Comparison of ENCODE assay signal across 8 mouse cellular contexts in genomic region chr5:32857781-32858220, GRCm38 (mm10). TPM values are rescaled to one million over a fixed set of nuclear protein-coding genes. Genes with fewer than 3 reads are reported as not detected.
A peak's percentile ranks its signal among the peaks of the same experiment; 100 is the strongest.
DNase-seq lines count a peak whose midpoint lies in the region; ATAC-seq and TF ChIP-seq lines count a peak whose summit lies in the region.

No protein-coding gene starts in this region.

- TF ChIP-seq CTCF in kidney, postnatal 0 days (IDR thresholded peaks at IDR 0.05; ENCODE audit: low read depth): 0 out of 2 replicates have a peak, but pooled peaks have one; percentile 12

- H3K27me3 ChIP-seq in embryonic facial prominence, embryonic 13.5 days: no peaks in the 10 kb centered on the region
- H3K27me3 ChIP-seq in heart, embryonic 12.5 days (replicated peaks): no peaks in the 10 kb centered on the region
- no peaks in the 10 kb centered on the region for H3K27me3 ChIP-seq in kidney, postnatal 0 days (ENCODE audit: insufficient read depth, low read length)
- H3K27me3 ChIP-seq in myocyte (ENCODE audit: control insufficient read depth, insufficient read depth, insufficient read length): no peaks in the 10 kb centered on the region

- peak overlapping the region; percentile 64 for H3K9ac ChIP-seq in embryonic facial prominence, embryonic 13.5 days
- H3K9ac ChIP-seq in heart, embryonic 12.5 days: peak overlapping the region; percentile 70
- H3K9ac ChIP-seq in kidney, postnatal 0 days (ENCODE audit: low read depth, low read length): 0 out of 2 replicates have a peak overlapping the region, but pooled peaks have one; percentile 31

- peak overlapping the region; percentile 48 for H3K4me3 ChIP-seq in embryonic facial prominence, embryonic 13.5 days
- peak overlapping the region; percentile 54 for H3K4me3 ChIP-seq in heart, embryonic 12.5 days
- H3K4me3 ChIP-seq in kidney, postnatal 0 days (replicated peaks; ENCODE audit: low read depth, low read length): peak overlapping the region; percentile 41
- peak overlapping the region; percentile 18 for H3K4me3 ChIP-seq in myocyte

- no peak for TF ChIP-seq POLR2A in myocyte (IDR thresholded peaks at IDR 0.05; ENCODE audit: insufficient read length, low read depth)

- DNase-seq in A20 (ENCODE audit: low read depth, low spot score) (peak; percentile 80), liver (peak; percentile 53)
- peak; percentile 43 for DNase-seq in adrenal gland, postnatal 25 days
- DNase-seq in kidney, postnatal 0 days (ENCODE audit: low spot score): peak; percentile 86
- DNase-seq in thymus, postnatal 0 days (ENCODE audit: low spot score): peak; percentile 27

- peaks cover 11% of the 10 kb centered on the region for H3K79me2 ChIP-seq in myocyte (ENCODE audit: control insufficient read depth, insufficient read depth)

- peak overlapping the region; percentile 84 for H3K27ac ChIP-seq in embryonic facial prominence, embryonic 13.5 days
- 0 out of 2 replicates have a peak overlapping the region, but pooled peaks have one; percentile 28 for H3K27ac ChIP-seq in heart, embryonic 12.5 days (ENCODE audit: poor library complexity, severe bottlenecking)
- H3K27ac ChIP-seq in kidney, postnatal 0 days: no peak overlapping the region

- H3K4me1 ChIP-seq in embryonic facial prominence, embryonic 13.5 days: peaks cover 8% of the 10 kb centered on the region
- 0 out of 2 replicates have a peak, but pooled peaks cover 6% of the 10 kb centered on the region for H3K4me1 ChIP-seq in heart, embryonic 12.5 days (replicated peaks)
- H3K4me1 ChIP-seq in kidney, postnatal 0 days (replicated peaks; ENCODE audit: insufficient read depth, low read length): no peaks in the 10 kb centered on the region

- 3% methylated on average over 6 of the region's 6 CpGs for WGBS in embryonic facial prominence, embryonic 13.5 days
- WGBS in heart, embryonic 12.5 days: 3% methylated on average over 6 of the region's 6 CpGs
- WGBS in kidney, postnatal 0 days: 1% methylated on average over 6 of the region's 6 CpGs

- ATAC-seq in embryonic facial prominence, embryonic 13.5 days (ENCODE audit: insufficient number of reproducible peaks, insufficient read depth, low FRiP score, low TSS enrichment, low read depth): no peak
- no peak for ATAC-seq in heart, embryonic 12.5 days (ENCODE audit: insufficient number of reproducible peaks, low FRiP score)
- ATAC-seq in kidney, postnatal 0 days (replicated peaks; ENCODE audit: low FRiP score, low read depth): no peak

- no peaks in the 10 kb centered on the region for H3K36me3 ChIP-seq in embryonic facial prominence, embryonic 13.5 days
- H3K36me3 ChIP-seq in heart, embryonic 12.5 days: no peaks in the 10 kb centered on the region
- H3K36me3 ChIP-seq in kidney, postnatal 0 days (ENCODE audit: insufficient read depth, low read length): no peaks in the 10 kb centered on the region
- no peaks in the 10 kb centered on the region for H3K36me3 ChIP-seq in myocyte (ENCODE audit: control insufficient read depth, insufficient read depth)

- H3ac ChIP-seq in myocyte (ENCODE audit: control insufficient read depth, insufficient read length): no peak overlapping the region

- H3K9me3 ChIP-seq in embryonic facial prominence, embryonic 13.5 days: no peaks in the 10 kb centered on the region
- H3K9me3 ChIP-seq in heart, embryonic 12.5 days (replicated peaks): no peaks in the 10 kb centered on the region
- no peaks in the 10 kb centered on the region for H3K9me3 ChIP-seq in kidney, postnatal 0 days (replicated peaks; ENCODE audit: low read length)

- H3K4me2 ChIP-seq in embryonic facial prominence, embryonic 13.5 days: peak overlapping the region; percentile 60
- H3K4me2 ChIP-seq in heart, embryonic 12.5 days: peak overlapping the region; percentile 74
- peak overlapping the region; percentile 73 for H3K4me2 ChIP-seq in kidney, postnatal 0 days (ENCODE audit: low read length)
- peak overlapping the region; percentile 73 for H3K4me2 ChIP-seq in myocyte (ENCODE audit: low read depth)

TF ChIP-seq in myocyte, 11 proteins besides CTCF, POLR2A, EP300 and RAD21:
- TF ChIP-seq USF1 (IDR thresholded peaks at IDR 0.05; ENCODE audit: low read depth): no peak
- TF ChIP-seq MAX (IDR thresholded peaks at IDR 0.05; ENCODE audit: low read depth): no peak
- no peak for TF ChIP-seq TCF3 (IDR thresholded peaks at IDR 0.05; ENCODE audit: insufficient read length, low read depth)
- no peak for TF ChIP-seq POLR2AphosphoS2 (IDR thresholded peaks at IDR 0.05; ENCODE audit: insufficient read length, low read depth)
- TF ChIP-seq E2F4 (IDR thresholded peaks at IDR 0.05; ENCODE audit: insufficient read depth): no peak
- TF ChIP-seq REST (IDR thresholded peaks at IDR 0.05; ENCODE audit: insufficient read depth, insufficient read length): no peak
- TF ChIP-seq TCF12 (IDR thresholded peaks at IDR 0.05; ENCODE audit: insufficient read depth, poor library complexity, severe bottlenecking): no peak
- TF ChIP-seq SRF (IDR thresholded peaks at IDR 0.05; ENCODE audit: control insufficient read depth, insufficient read length, low read depth): no peak
- no peak for TF ChIP-seq MYOG (IDR thresholded peaks at IDR 0.05; ENCODE audit: control insufficient read depth in 1 of 3, insufficient read depth in 1 of 3, insufficient read length in 2 of 3, low read depth in 2 of 3)
- TF ChIP-seq MYOD1 (IDR thresholded peaks at IDR 0.05; ENCODE audit: control insufficient read depth in 1 of 3, insufficient read length in 2 of 3, low read depth in 2 of 3): no peak
- no peak for TF ChIP-seq CEBPB (IDR thresholded peaks at IDR 0.05; ENCODE audit: insufficient read depth, poor library complexity, severe bottlenecking)

RNA-seq across cellular contexts. Expression of gene Prr14l, which starts 3.7 kb away (rescaled TPM):
- 36.3 and 44.4 TPM in 2 replicates for total RNA-seq in adrenal gland, postnatal 25 days (2021)
- polyA plus RNA-seq in embryonic facial prominence, embryonic 13.5 days (2015; fragmentation: Nextera tagmentation; extraction: Ambion mirVana): 12.4 and 13.8 TPM in 2 replicates
- polyA plus RNA-seq in heart, embryonic 12.5 days (2016; fragmentation: Nextera tagmentation; extraction: Ambion mirVana): 11.8 and 18.4 TPM in 2 replicates
- 8.5 and 11.0 TPM in 2 replicates for polyA plus RNA-seq in kidney, postnatal 0 days (2015; fragmentation: Nextera tagmentation; extraction: Ambion mirVana)
- 4.7 TPM for polyA plus RNA-seq in myocyte (2012; fragmentation: generic; extraction: Trizol)
- 13.0 and 22.1 TPM in 2 replicates for polyA plus RNA-seq in thymus, postnatal 0 days (2015; fragmentation: Nextera tagmentation; extraction: Ambion mirVana)

RNA-seq across cellular contexts. Expression of gene Depdc5, which starts 5.7 kb away (rescaled TPM):
- 41.9 and 51.4 TPM in 2 replicates for total RNA-seq in adrenal gland, postnatal 25 days (2021)
- polyA plus RNA-seq in embryonic facial prominence, embryonic 13.5 days (2015; fragmentation: Nextera tagmentation; extraction: Ambion mirVana): 28.3 and 29.8 TPM in 2 replicates
- 23.6 and 24.4 TPM in 2 replicates for polyA plus RNA-seq in heart, embryonic 12.5 days (2016; fragmentation: Nextera tagmentation; extraction: Ambion mirVana)
- 9.6 and 10.7 TPM in 2 replicates for polyA plus RNA-seq in kidney, postnatal 0 days (2015; fragmentation: Nextera tagmentation; extraction: Ambion mirVana)
- 15.5 TPM for polyA plus RNA-seq in myocyte (2012; fragmentation: generic; extraction: Trizol)
- 13.8 and 15.3 TPM in 2 replicates for polyA plus RNA-seq in thymus, postnatal 0 days (2015; fragmentation: Nextera tagmentation; extraction: Ambion mirVana)

RNA-seq across cellular contexts. Expression of gene Gm20671, which starts 30.9 kb away (rescaled TPM):
- not detected in 2 replicates for total RNA-seq in adrenal gland, postnatal 25 days (2021)
- polyA plus RNA-seq in embryonic facial prominence, embryonic 13.5 days (2015; fragmentation: Nextera tagmentation; extraction: Ambion mirVana): not detected in 2 replicates
- not detected in 2 replicates for polyA plus RNA-seq in heart, embryonic 12.5 days (2016; fragmentation: Nextera tagmentation; extraction: Ambion mirVana)
- polyA plus RNA-seq in kidney, postnatal 0 days (2015; fragmentation: Nextera tagmentation; extraction: Ambion mirVana): not detected in 2 replicates
- not detected for polyA plus RNA-seq in myocyte (2012; fragmentation: generic; extraction: Trizol)
- not detected in 2 replicates for polyA plus RNA-seq in thymus, postnatal 0 days (2015; fragmentation: Nextera tagmentation; extraction: Ambion mirVana)

Comparison
In these comparisons a context has a peak if more than half of its experiments do, and no peak if none do; other contexts are left out.
1. DNase-seq: peak in every context shown above with its lines; median percentile 86 in kidney, postnatal 0 days; 80 in A20; 53 in liver; 43 in adrenal gland, postnatal 25 days; 27 in thymus, postnatal 0 days.